Mouse (Mus musculus): ENCODE measurements around the gene Gm29423.
"Not testable (repeated sequence)": the region's sequence is repeated elsewhere in the genome, so short reads cannot be mapped to it uniquely, and the experiment has no call there.

Gene Gm29423

GRCm38 (mm10) chrY:70303187-70303586, at the start of gene Gm29423, which contains the start of gene Gm29644:
TSS of gene Gm29423 (minus strand) at chrY:70303287.
TSS of gene Gm29644 (minus strand) at chrY:70303343.
- DNase-seq (ENCODE audit: low spot score): not testable (repeated sequence)

- not testable (repeated sequence) for DNase-seq (ENCODE audit: low spot score)
These were observed 29.5 kb downstream of the Gm29423 start, which contains the start of gene Gm21118 for GRCm38 (mm10) chrY:70273542-70273941. TSS of gene Gm21118 (minus strand) at chrY:70273642.
